Mouse (Mus musculus): ENCODE results near the gene Ccdc8.
"Not testable (repeated sequence)": the region's sequence is repeated elsewhere in the genome, so short reads cannot be mapped to it uniquely, and the experiment has no call there.

Gene Ccdc8

DNA sequence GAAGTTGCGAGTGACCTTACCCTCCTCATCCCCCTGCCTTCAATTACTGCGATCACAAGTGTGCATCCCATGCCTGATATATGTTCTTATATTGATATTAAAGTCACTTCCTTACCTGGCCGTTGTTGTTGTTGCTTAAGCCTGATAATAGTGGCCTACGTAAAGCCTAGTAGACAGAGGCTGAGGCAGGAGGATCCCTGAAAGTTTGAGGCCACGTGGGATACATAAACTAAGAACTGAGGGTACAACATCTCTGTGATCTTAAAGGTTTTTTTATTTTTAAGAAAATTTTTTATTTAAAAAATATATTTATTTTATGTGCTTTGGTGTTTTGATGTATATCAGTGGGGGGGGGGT lies at the start of gene Ccdc8:
TSS of gene Ccdc8 (plus strand) at position 258 of the 357 bp plus-strand sequence.
- DNase-seq: no peak

- no peak for DNase-seq
These were observed 49.6 kb upstream of the Ccdc8 start for GRCm38 (mm10) chr7:16942861-16943260.

DNA sequence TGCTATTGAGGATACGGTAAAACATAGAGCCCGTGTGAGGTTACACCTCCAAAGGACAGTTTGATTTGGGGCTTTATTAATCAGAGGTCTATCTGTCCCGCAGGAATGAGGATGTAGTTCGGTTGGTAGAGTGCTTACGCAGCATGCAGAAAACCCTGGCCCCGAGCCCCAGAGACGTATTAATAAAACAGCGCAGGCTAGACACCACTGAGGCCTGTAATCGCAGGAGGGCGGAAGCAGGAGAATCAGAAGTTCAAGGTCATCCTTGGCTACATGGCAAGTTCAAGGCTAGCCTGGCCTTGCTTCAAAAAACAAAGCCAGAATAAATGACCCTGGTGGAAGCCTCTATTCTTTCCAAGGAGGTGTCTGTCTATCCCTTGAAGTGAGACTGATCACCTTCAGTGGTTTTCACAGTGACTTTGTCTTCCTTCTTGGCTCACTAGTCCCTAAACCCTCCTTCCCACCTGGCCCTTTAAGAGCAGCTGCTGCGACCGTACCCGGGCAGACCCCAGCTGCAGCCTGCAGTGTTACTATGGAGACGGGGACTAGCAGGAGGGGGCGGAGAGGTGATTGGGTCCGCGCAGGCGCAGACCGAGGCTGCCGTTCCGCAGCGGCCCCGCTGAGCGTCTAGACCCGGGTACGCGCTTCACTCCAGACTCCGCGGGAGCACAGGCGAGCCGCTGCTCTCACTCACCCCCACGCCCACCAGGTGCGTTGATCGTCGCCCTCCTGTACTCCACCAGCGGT lies 48.3 kb upstream of the Ccdc8 start, which contains the start of gene Pnmal2:
TSS of gene Pnmal2 (plus strand) at position 622 of the 747 bp plus-strand sequence.
- peak; percentile 61 to 79 for DNase-seq

DNA sequence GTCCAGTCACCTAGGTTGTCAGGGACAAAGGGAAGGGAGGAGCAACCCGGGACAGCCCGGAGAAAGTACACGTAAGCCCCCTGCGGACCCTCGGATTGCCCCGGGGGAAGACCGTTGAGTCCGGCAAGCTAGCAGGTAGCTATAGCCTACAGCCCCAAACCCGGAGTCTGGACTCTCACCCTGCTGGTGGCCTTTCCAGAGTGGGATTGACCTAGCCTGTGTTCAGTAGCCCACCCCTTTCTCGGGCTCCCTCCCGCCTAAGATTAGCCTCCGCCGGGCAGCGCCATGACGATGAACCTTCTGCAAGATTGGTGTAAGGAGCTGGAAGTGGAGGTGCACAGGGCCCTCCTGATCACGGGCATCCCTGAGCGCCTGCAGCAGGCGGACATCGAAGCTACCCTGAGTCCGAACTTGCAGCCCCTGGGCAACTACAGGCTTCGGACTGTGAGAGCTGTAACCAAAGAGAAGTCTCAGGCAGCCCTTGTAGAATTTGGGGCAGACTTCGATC lies 47.6 kb upstream of the Ccdc8 start:
- no peak for DNase-seq

DNA sequence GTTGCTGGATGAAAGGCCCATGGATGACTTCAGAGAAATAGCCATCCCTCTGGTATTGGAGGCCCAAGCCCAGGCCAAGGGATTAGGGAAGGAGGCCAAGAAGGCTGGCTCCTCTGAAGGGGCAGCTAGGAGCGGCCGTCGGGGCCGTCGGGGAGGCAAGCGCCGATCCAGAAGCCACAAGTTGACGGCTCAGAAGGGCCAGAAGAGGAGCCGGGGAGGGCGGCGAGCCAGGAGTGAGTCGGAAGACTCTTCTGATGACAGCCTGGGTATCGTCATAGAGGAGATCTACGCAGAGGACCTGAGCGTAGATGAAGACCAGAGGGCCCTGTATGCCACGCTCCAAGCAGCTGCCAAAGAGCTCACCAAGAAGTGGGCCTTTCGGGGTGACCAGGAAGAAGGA lies 47.1 kb upstream of the Ccdc8 start:
- no peak for DNase-seq

- no peak for DNase-seq
These were observed 45.8 kb upstream of the Ccdc8 start for GRCm38 (mm10) chr7:16946441-16947348.

GRCm38 (mm10) chr7:16947349-16947895 lies 45.1 kb upstream of the Ccdc8 start:
- DNase-seq: no peak

DNA sequence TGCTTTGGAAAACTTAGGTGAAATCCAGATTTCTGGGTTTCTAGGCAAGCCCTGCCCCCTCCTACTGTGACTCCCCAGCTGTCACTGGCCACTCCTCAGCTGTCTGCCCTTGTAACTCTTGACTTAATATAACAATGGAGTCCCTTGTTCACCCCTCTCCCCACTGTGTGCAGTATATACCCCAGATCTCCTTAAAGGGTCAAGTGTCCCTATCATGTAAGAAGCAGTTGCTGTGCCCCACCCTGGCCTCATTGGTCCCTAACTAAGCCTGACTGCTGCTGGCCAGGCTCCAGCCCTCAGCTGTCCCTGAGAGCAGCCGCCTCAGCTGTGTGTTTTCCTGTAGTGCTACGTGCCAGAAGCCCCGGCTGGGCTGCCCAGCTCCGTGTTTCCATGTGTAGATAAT lies 44.5 kb upstream of the Ccdc8 start:
- no peak for DNase-seq

DNA sequence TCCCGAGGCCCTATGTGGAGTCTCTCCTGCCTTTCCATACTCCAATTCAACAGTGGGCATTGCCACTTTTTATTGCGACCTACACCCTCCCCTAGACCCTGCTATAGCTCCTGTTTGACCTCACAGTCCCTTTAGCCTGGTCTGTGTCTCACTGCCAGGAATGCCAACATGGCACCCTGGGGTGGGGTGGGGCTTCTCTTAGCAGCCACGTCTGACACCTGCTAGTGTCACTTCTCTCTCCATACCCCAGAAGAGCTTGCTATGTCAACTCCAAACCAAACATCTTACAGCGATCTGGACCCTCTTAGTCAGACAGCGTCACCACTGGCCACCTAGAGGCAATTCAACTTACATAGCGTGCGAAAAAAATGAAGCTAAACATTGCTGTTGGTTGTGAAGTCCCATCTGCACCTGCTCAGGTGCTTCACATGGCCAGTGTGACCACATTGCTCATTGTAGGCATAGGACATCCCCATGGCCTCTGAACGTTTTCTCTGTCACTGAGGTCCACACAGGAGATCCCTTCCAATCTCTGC lies 43.5 kb upstream of the Ccdc8 start:
- no peak for DNase-seq

- peak; percentile 46 to 76 for DNase-seq
These were observed 42.3 kb upstream of the Ccdc8 start for GRCm38 (mm10) chr7:16949908-16950841.

DNA sequence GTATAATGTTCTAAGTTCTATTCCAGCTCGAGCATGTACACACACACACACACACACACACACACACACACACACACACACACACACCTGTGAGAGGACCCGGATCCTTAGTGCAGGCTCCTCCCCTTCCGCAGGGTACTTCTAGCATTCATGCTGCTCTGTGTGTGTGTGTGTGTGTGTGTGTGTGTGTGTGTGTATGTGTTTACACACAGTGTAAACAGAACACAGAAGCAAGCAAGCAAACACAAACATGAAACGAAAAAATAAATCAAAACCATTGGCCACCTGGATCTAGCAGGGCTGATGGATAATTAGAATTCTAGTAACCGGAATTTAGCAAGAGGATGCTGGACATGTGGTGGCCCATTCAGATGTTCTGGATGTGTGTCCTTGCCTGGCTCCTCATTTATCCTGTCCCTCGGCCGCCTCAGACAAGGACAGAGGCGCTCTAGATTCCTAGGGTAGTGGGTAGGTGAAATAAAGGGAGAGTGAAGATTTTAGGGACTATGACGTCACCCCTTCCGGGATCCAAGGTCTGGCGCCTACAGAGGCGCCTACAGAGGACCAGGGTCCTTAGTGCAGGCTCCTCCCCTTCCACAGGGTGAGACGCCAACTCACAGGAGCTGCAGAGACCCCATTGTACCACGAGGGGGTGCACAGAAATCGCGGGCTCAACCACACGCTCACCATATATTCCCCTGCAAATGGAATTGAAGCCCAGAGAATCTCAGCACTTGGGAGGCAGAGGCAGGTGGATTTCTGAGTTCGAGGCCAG lies 41.5 kb upstream of the Ccdc8 start:
- DNase-seq: peak; percentile 58 to 73

DNA sequence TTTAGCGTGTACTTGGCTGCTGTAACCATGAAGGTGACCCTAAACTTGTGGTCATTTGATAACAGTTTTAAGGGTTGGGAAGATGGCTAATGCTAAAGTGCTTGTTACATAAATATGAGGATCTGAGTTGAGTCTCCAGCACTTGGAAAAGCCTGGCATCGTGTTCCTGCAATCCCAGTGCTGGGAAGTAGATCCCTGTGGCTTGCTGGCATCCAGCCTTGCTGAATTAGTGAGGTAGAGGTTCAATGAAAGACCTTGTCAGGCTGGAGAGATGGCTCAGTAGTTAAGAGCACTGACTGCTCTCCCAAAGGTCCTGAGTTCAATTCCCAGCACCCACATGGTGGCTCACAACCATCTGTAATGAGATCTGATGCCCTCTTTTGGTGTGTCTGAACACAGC lies 38.7 kb upstream of the Ccdc8 start:
- not testable (repeated sequence) for DNase-seq

DNA sequence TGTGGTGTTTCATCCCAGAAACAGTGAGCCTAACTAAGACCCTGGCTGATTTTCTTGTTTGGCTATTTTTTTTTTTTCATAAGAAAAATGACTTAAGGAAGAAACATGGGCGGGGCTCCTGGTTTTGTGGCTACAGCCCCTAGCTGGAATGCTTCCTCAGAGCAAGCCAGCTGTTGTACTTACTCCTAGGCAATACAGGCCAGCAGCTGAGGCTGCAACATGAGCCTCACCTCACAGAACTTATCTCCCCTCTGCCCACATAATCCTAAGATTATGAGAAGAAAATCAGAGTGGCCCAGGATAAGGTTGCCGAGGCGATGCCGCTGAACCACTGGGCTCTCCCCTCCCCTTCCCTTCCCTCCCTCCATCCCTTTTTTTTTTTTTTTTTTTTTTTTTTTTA lies 36.8 kb upstream of the Ccdc8 start:
- no peak for DNase-seq

GRCm38 (mm10) chr7:16956410-16957265 lies 35.9 kb upstream of the Ccdc8 start:
- no peak for DNase-seq

DNA sequence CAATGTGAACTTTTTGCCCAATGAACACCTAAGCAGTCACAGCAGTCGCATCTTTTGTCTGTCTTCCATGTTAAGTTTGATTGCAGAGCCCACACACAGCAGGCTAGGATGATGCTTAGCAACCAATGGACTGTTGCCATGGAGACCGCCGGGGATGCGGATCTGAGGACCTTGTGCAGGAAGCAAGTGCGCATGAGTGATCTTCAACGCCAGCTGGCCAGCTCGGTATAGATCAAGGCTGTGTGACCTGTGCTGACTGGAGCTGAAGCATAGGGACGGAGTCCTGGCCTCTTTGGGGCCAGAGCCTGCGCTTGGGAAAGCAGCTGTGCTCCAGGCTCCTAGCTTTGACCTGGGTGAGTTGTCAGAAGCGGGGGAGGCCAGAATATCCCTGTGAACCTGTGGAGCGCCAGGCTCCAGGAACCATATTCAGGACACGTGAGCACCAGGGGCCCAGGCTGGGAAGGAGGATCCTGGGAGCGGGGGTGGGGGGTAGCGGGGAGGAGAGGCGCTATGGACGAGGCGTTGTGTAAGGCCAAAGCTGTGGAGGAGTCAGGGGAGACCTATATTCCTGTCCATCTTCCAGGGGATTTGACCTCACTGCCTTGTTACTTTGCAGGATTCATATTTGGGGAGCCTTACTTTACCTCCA lies 32.8 kb upstream of the Ccdc8 start, which contains the start of gene Pnmal1:
TSS of gene Pnmal1 (plus strand) at position 141 of the 649 bp plus-strand sequence.
- DNase-seq: no peak

GRCm38 (mm10) chr7:16961678-16962077 lies 30.8 kb upstream of the Ccdc8 start:
- no peak for DNase-seq

DNA sequence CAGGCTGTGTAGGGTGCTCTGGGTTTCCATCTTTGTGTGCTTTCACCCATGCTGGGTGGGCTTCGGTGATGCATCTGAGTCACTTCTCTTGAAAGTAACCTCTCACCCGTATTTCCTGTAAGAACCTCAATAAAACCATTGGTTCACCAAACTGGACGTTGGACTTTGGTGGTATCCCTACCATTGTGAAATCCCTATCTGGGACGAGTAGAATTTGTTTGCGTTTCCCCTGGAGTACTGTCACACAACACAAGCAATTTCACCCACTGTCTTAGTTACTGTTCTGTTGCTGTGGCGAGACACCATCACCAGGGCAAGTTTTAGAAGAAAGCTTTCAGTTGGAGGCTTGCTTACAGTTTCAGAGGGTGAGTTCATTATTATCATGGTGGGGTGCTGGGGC lies 24.1 kb upstream of the Ccdc8 start:
- DNase-seq: no peak

- no peak for DNase-seq
These were observed 21.3 kb upstream of the Ccdc8 start for GRCm38 (mm10) chr7:16971160-16971559.

- no peak for DNase-seq
These were observed 18.5 kb upstream of the Ccdc8 start for GRCm38 (mm10) chr7:16974018-16974417.

- no peak for DNase-seq
These were observed 16.2 kb upstream of the Ccdc8 start for GRCm38 (mm10) chr7:16976298-16976697.

All from kidney, adult 8-10 months (tissue).